Mouse (Mus musculus) embryonic fibroblast, embryonic 13.5 days (primary cell): ENCODE results near the gene Arhgef10l.

Experiments
- CTCF ChIP-seq: IDR thresholded peaks from 2 replicates; pipeline ENCODE4 v1.5.1; 2011; ENCODE audit warnings: mild to moderate bottlenecking, control low read depth, low read length, moderate library complexity, borderline replicate concordance; ENCODE audit not compliant: insufficient read depth
- POLR2A ChIP-seq: IDR thresholded peaks from 2 replicates; pipeline ENCODE4 v1.6.1; 2011; ENCODE audit warnings: low read depth, mild to moderate bottlenecking, control low read depth, low read length, moderate library complexity

- TF ChIP-seq CTCF (no peak), POLR2A (no peak)
Observed at GRCm38 (mm10) chr4:140525674-140526177, 140.1 kb downstream of the Arhgef10l start.
